ENCODE assay signal across 20 mouse cellular contexts in the genomic region with DNA sequence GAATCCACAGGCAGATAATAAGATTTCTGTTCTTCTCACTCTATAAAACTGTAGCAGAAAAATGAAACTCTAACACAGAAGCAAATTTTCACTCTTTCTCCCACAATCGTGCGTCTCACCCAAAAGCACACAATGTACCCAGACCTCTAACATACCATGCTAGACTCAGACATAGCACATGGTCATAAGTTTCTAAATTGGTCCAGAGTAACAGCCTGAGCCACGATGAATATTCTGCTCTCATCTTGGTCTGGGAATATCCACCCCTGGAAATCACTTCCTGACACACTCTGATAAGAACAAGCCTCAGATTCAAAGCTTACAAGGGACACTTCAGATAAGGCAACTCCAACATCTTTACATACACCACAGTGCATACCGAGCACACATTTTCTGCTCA. TPM values are rescaled to one million over a fixed set of nuclear protein-coding genes. Genes with fewer than 3 reads are reported as not detected.
DNase-seq lines count a peak whose midpoint lies in the region; ATAC-seq and TF ChIP-seq lines count a peak whose summit lies in the region.
"Not testable (repeated sequence)": the region's sequence is repeated elsewhere in the genome, so short reads cannot be mapped to it uniquely, and the experiment has no call there.
"Had no signal": no experiment of that assay in that cellular context is flagged by ENCODE, and none has a peak within 500 bp of the region (broad histone marks: within the 10 kb centered on the region; RNA-seq: fewer than 3 reads in every experiment).

No protein-coding gene starts in this region.

- not testable (repeated sequence) for H3K36me3 ChIP-seq in forebrain, postnatal 0 days (ENCODE audit: insufficient read depth)

- peak; percentile 54 for ATAC-seq in forebrain, postnatal 0 days
- peak; percentile 82 for ATAC-seq in frontal cortex, adult (ENCODE audit: low TSS enrichment)

- H3K27ac ChIP-seq in forebrain, postnatal 0 days (ENCODE audit: low read depth, low read length) = not testable (repeated sequence)

- not testable (repeated sequence) for H3K9ac ChIP-seq in forebrain, postnatal 0 days

- H3K9me3 ChIP-seq in forebrain, postnatal 0 days (ENCODE audit: low read length) = not testable (repeated sequence)

- H3K4me2 ChIP-seq in forebrain, postnatal 0 days (ENCODE audit: low read depth) = not testable (repeated sequence)

- not testable (repeated sequence) for H3K4me1 ChIP-seq in forebrain, postnatal 0 days (ENCODE audit: insufficient read depth)

- TF ChIP-seq CTCF in forebrain, postnatal 0 days (IDR thresholded peaks at IDR 0.05; ENCODE audit: low read depth) = not testable (repeated sequence)

- not testable (repeated sequence) for H3K4me3 ChIP-seq in forebrain, postnatal 0 days (ENCODE audit: low read depth, low read length)

- H3K27me3 ChIP-seq in forebrain, postnatal 0 days (ENCODE audit: insufficient read depth, low read length) = not testable (repeated sequence)

- not testable (repeated sequence) for DNase-seq in forebrain, postnatal 0 days

- WGBS in forebrain, postnatal 0 days = no CpG with 5 or more reads among the region's 4 CpGs

RNA-seq across cellular contexts. Expression of gene Gm13769, which starts 38.2 kb away (rescaled TPM):
- total RNA-seq in forebrain, postnatal 0 days (2014; rRNA removed) = not detected in 2 replicates
- polyA plus RNA-seq in forebrain, postnatal 0 days (2015; fragmentation: Nextera tagmentation; extraction: Ambion mirVana) = not detected in 2 replicates
- total RNA-seq: adrenal gland, adult 18-20 months; adrenal gland, postnatal 25 days; adrenal gland, postnatal 4 days; CH12.LX; ES-E14; G1E; MEL had no signal
- polyA plus RNA-seq: activated CD4-positive, CD25-positive, alpha-beta regulatory T cell, adult 4 months; adrenal gland, adult 2 months; C2C12; CD4-positive, CD25-positive, alpha-beta regulatory T cell, adult 4 months; cerebellum, adult 2 months; G1E had no signal

RNA-seq across cellular contexts. Expression of gene Olfr1274-ps, which starts 38.3 kb away (rescaled TPM):
- not detected in 2 replicates for total RNA-seq in forebrain, postnatal 0 days (2014; rRNA removed)
- not detected in 2 replicates for polyA plus RNA-seq in forebrain, postnatal 0 days (2015; fragmentation: Nextera tagmentation; extraction: Ambion mirVana)
- total RNA-seq: adrenal gland, adult 18-20 months; adrenal gland, adult 2 months; adrenal gland, adult 8-10 months; adrenal gland, postnatal 10 days; adrenal gland, postnatal 14 days; adrenal gland, postnatal 25 days; adrenal gland, postnatal 36 days; adrenal gland, postnatal 4 days; CH12.LX; ES-E14; MEL had no signal
- polyA plus RNA-seq: activated CD4-positive, CD25-positive, alpha-beta regulatory T cell, adult 4 months; adrenal gland, adult 2 months; brain, embryonic 14.5 days; C2C12; CD4-positive, CD25-positive, alpha-beta regulatory T cell, adult 4 months; cerebellum, adult 2 months; G1E; Patski had no signal
